Mouse (Mus musculus): ENCODE data around the gene Adam30. TPM values are rescaled to one million over a fixed set of nuclear protein-coding genes. Genes with fewer than 3 reads are reported as not detected.

Gene Adam30
- 1 to 10 TPM; 3.3 to 3.5 TPM for total RNA-seq (2023)

GRCm38 (mm10) chr3:98160330-98160729 is at the start of gene Adam30:
Gene Adam30, plus strand, starts transcription at chr3:98160630.

Other genes with a start within 250 kb of the Adam30 start
- 100 to 1,000 TPM; 260 to 279 TPM for gene Notch2, start 147.1 kb upstream of the Adam30 start, total RNA-seq (2023)
- not detected for gene Reg4, start 61.5 kb downstream of the Adam30 start, total RNA-seq (2023)
- gene Hmgcs2, start 119.8 kb downstream of the Adam30 start, total RNA-seq (2023): under 1 TPM in 1 of 2 experiments, not detected in 1; 0.22 TPM
- 10 to 100 TPM; 15.0 to 15.3 TPM for gene Phgdh, start 179.4 kb downstream of the Adam30 start, total RNA-seq (2023)
- gene Zfp697, start 221.8 kb downstream of the Adam30 start, total RNA-seq (2023): under 1 TPM; 0.29 to 0.40 TPM